Mouse (Mus musculus) adrenal gland, postnatal 4 days (tissue): Measurements from ENCODE around the gene Igbp1. TPM values are rescaled to one million over a fixed set of nuclear protein-coding genes. Genes with fewer than 3 reads are reported as not detected.

ENCODE experiments used
- DNase-seq, 2 experiments: peaks; one replicate each; pipeline ENCODE4 v3.0.0; 2021 to 2022; ENCODE audit warnings: low spot score in 2 of 2, mixed read lengths in 2 of 2
- long read RNA-seq, 2 experiments: library from polyadenylated mRNA; stranded (forward); transcript quantifications; one replicate each; pipeline ENCODE4 v2.0.0; 2021
- total RNA-seq, 2 experiments: library from RNA; stranded (reverse); gene quantifications; 2 replicates each; pipeline ENCODE4 v1.2.3; 2021

Igbp1 gene
- total RNA-seq: 10 to 100 TPM; 78.7 to 83.4 TPM
- long read RNA-seq, experiment 1, full-length matches to known transcripts: 24 of 49 reads
- long read RNA-seq, experiment 1, partial matches to known transcripts: 1 of 49 reads
- long read RNA-seq, experiment 1, other reads (novel, unspliced or antisense): 24 of 49 reads
- long read RNA-seq, experiment 2, transcript Igbp1-201 (6 exons, 1,518 nt): major isoform, 42 of 54 reads
- long read RNA-seq, experiment 2, partial matches to known transcripts: 1 of 54 reads
- long read RNA-seq, experiment 2, other reads (novel, unspliced or antisense): 11 of 54 reads

DNA sequence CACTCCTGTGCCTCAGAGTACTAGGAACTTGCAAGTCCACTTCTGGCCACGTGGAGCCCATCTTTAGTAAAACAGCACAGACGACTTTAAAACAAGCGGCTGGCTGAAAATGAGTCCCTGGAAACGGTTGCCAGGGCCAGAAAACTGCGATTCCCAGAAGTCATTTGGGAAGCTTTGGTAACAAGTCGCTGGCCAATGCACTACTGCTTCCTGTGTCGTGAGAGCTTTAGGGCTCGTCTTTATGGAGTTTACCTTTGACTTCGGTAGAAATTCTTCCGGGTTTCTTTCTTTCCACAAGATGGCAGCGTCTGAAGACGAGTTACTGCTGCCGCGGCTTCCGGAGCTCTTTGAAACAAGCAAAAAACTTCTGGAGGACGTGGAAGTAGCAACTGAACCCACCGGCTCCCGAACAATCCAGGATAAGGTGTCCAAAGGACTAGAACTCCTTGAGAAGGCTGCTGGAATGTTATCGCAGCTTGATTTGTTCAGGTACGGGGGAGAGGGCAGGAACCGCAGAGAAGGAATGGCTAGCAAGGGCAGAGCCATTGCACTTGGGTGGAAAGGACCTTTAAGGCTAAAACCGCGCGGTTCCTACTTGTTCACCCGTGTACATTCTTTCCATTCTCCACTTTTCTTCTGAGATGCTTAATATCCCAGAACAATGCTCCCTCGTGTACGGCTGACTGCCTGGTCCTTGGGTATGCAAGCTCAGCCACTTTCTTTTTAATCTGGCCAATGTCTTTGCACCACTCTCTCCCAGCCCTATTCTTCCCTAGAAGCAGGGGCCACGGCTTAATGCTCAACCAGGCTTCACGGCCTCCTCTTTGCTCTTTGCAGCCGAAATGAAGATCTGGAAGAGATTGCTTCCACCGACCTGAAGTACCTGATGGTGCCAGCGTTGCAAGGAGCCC, at the start of gene Igbp1:
TSS of gene Igbp1 (plus strand) at position 224 of the 911 bp plus-strand sequence.
- peak; percentile 6 to 52 for DNase-seq

DNA sequence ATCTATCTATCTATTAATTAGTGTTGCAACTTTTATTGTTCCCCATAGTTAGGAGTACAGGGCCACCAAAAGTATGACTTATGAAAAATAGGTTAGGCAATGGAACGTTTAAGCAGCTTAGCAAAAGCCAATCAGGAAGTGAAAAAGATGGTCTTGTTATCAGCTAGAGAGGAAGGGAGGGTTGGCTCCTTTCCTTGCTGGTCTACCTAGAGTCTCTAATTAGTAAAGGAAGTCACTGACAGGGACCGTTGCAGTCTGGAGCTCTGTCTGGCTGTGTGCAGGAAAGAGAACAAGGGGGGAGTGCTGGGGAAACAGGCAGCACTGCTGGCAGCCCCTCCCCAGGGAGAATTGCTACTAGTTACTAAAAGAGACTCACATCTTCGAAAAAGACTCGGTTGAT, 26.0 kb upstream of the Igbp1 start:
- DNase-seq: no peak

DNA sequence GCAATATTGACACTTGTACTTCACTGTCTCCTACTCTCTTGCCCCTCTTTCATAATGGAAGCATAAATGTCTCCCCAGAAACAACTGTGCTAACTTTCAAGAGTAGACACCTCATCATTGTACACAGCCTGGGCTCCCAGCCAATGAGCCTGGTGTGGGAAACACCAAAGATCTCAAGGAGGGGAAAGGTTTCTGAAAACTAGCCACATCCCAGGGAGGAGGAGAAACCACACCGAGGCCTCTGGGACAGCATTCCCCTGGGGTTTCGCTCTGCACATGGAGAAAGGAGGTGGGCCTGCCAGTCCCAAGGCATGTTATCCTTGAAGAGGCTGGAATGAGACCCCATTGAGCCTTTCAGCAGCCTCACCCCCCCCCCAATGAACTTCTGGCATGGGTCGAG, 24.0 kb upstream of the Igbp1 start:
- no peak for DNase-seq

DNA sequence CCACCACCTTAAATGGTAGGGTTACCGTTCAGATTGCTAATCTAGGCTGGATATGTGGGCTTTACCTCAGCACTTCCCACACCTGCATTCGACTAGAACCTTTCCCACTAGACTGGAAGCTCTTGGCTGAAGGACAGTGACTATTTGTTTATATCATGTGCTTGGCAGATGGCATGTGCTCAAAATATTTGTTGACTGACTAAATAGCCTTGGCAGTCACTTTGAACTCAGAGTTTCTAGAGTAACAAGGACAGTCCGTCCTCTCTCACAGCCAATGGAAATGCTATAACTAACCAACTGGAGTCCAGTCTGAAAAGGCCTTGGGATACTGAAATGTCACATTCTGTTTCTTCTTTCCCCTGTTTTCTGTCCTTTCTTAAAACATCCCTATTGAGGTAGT, 22.6 kb upstream of the Igbp1 start:
- DNase-seq: no peak

DNA sequence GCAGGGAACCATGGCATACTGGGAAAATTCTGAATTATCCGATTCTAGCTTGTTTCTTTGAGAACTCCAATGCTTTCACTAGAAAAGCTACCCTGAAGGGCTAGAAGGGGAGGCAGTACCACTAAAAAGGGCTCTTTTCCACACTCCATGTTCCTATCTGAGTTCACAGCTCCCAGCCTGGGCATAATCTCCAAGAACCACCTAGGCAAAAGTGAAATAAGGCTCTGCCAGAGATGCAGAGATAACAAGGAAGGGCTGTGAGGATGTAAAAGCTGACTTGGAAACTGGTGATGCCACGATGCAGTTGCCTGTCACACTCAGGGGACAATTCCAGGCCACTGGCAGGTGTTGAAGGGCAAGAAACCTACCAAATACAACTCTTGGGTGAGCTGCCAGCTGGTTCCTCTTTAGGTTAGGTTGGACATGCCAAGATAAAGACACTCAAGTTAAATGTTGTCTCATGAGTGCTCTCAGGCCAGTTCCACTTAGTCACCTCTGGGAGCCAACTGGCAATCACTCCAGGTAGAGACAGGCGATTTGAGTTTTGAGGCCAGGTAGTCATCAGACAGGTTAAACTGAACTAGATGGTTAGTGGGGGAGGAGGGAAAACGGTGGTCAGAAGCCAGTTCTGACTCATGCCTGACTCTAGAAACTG, 18.4 kb upstream of the Igbp1 start:
- no peak for DNase-seq

DNA sequence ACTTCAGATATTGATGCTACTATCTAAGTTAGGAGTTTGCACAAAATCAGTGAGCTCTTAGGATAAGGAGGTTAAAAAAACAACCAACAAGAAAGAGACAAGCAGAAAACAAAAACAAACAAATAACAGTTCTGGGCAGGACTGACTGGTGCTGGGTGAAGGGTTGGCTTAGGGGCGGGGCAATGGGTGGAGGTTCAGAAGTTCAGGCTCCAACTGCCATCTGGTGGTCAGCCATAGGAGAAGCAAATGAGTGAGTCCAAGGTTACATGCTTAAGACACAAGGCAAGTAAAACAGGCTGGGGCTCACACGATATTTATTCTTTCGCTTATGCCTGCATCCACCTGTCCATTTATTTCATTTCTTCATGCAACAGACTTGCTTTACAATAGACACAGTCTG, 13.8 kb upstream of the Igbp1 start:
- peak in 1 of 2 experiments; percentile 11 for DNase-seq

DNA sequence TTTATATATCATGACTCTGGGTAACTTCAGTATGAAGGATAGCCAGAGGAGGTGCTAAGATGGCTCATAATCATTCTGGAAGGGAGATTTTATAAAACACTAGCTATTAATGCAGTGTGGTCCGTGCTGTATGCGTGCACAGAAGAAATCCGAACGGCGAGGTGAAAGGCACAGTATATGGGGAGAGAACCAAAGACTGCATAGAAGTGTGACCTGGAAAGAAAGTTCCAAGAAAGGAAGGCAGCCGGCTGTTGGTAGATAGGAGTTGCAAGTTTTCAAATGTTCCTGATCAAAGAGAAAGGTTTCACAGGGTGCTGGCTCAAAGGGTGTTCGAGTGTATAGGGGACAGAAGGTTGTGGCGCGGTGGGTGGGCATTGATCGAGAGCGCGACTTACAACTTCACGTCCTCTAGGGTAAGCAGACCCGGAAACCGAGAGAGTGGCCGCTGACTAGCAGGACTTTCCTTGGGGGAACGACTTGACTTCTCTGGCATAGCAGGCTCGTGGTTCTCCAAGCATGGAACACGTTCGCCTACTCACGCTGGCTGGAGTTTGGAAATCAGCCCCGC, 507 bp upstream of the Igbp1 start:
- no peak for DNase-seq

DNA sequence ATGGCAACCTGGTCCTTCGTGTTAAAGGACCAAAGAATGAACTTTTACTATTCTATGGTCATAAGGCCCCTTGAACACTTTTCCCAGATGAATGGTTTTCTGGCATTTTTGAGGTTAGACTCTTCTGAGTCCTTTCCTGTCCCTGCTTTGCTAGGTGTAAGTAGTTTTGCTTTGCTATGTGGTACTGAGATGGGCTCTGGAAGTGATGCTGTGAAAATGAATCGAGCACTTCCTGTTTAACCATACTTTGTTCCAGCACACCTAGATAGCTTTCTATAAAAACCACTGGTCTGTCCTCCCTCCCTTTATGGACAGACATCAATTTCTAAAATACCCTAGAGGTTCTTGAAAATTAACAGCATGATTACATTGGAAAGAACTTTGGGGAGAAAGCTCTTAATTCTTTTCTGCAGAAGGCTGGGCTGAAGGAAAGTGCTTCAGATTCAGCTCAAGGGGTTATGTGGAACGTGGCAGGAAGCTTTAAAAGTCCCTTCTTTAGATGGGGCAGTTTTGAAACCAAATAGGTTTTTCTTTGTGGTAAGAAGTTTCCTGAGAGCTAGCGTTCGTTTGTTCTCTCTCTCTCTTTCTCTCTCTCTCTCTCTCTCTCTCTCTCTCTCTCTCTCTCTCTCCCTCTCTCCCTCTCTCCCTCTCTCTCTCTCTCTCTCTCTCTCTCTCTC, 10.2 kb downstream of the Igbp1 start:
- DNase-seq: no peak

DNA sequence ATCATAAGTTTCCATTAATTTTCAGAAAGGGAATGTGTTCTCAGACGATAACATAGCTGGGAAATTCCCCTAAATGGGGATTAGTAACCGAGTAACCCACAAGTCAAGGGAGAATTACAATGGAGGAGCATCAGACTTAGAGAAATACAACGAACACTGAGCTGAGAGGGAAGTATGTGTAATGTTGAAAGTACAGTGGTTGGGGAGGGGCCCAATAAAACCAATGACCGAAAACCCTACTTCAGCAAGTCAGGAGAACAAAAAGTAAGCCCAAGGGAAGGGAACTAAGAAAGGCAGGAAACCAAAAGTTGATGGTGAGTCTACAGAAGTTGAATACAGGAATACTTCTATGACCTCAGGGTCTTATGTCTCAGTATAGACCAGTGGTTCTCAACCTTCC, 14.1 kb downstream of the Igbp1 start:
- no peak for DNase-seq

DNA sequence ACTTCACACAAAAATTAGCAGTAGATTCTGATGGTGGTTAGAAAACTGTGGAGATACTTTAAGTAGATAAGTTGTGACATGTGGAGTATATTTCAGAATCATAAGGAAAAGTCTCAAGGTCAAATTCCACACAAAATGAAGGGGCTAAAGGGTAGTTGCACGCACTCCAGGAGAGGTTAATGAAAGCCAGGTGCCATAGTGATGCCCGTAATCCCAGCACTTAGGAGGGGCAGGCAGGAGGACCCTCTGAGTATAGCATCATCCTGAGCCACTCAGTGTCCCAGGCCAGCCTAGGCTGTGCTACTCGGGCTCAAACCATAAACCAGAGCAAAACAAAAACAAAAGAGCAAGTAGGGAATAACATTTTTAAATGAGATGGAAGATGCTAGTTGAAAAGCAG, 15.8 kb downstream of the Igbp1 start:
- no peak for DNase-seq

DNA sequence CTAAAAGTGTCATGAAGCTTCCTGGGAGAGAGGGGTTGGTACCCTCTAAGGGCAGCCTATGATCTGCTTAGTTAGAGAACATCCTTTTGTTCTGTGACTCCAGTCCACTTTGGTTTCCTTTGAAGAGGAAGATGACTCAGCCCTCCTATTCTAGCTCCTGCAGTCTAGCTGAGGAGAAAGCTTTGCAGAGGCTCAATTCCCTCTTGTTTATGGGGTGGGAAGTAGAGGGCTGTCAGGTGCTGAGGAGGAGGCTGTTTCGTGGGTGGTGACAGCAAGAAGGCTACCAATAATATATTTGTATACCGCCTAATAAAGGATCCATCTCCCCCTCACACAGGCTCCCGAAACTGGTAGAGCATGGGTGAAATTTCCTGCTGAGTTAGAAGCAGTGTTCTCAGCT, 22.6 kb downstream of the Igbp1 start:
- no peak for DNase-seq

DNA sequence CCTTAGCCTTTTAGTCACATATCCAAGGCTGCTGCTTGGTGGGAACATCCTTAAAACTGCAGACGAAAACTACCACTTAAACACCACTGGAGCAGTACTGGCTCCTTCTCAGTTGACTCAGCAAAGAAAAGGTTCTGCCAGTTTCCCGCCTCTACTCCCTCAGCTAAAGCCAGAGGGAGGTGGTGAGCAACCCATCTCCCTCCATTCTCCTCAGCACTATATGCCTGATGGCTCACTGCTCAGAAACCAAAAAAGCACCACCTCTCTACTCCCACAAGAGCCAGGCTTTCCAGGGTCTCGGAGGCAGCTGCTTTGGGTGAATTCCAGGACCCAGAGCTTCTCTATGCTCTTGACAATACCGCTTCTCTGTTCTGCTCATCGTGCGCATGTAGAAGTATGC, 23.5 kb downstream of the Igbp1 start:
- DNase-seq: no peak

DNA sequence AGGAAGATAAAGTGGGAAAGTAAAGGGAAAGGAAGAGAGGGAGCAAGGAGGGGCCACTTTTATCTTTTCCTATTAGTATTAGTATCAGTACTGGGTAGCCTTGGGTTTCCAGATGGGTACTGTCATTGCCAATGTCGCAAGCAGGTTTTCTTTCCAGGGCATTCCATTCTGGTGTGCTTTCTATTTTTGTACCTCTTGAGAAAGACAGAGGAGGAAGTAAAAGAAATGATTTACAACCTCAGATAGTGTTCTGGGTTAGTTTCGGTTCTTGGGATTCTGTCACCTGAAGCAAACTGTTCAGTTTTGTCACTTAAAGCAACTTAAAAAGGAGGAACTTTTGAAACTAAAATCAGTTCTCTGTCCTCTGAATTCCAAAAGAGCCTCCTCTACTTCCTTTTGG, 24.4 kb downstream of the Igbp1 start:
- no peak for DNase-seq

DNA sequence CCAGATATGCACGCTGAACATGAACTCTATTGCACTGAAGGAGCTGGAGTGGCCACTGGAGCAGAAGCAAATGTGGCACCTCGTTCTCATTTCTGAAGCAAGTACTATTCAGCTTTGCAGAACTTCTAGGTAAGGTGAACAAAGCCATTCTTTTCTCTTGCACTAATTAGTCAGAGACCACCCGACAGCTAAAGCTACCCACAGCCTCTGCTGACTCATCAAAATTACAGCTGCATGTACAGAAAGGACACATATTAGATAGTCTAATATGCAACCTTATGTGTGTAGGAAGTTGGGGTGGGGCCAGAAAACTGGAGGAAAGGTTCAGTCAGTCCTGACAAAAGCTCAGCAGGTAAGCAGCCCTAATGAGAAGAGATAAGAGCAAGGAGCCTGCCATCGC, 30.4 kb downstream of the Igbp1 start, which contains the start of gene Dgat2l6:
TSS of gene Dgat2l6 (plus strand) at position 368 of the 400 bp plus-strand sequence.
- DNase-seq: no peak

DNA sequence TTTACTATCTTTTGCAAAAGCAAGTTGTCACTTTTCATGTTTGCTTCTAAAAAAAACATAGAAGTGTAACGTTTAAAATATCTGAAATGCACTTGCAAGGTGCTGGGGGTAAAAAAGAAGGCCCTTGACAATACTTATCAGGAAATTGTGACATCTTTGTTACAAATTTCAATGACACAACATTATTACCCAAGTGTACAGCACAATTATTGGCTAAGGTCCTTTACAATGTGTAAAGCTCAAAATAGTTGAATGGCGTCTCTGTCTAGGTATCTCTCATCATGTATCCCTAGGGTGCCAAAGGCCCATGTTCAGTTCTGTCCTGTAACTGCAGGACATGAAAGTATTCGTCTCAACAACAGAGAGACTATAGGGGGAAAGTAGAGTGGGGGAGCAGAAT, 61.9 kb downstream of the Igbp1 start:
- no peak for DNase-seq

DNA sequence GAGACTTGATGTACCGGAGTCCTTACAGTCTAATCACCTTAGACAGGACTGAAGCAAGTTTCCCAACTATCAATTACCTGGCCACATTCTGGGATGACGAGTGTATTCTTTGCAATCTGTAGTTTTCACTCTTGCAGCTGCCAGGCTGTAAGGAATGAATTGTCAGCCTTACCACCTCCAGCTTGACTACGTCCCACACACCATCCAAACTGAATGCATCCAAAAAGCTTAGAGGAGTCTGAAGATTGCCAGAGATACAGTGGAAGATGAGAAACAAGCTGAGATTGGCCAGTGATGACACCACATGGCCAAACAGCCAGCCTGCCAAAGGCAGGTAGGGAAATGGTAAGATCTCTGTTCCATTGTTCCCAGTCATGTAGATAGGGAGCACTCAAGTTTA, 71.6 kb downstream of the Igbp1 start:
- no peak for DNase-seq

Other genes with a start within 250 kb of the Igbp1 start
- gene Otud6a, start 65.3 kb upstream of the Igbp1 start, total RNA-seq: not detected
- 1 to 10 TPM in 1 of 2 experiments, under 1 TPM in 1; 0.73 to 1.0 TPM for gene Awat2, start 51.6 kb upstream of the Igbp1 start, total RNA-seq
- not detected for gene Dgat2l6, start 30.5 kb downstream of the Igbp1 start, total RNA-seq
- gene Awat1, start 78.0 kb downstream of the Igbp1 start, total RNA-seq: not detected
- under 1 TPM in 1 of 2 experiments, not detected in 1; 0.23 TPM for gene P2ry4, start 100.6 kb downstream of the Igbp1 start, total RNA-seq
- not detected for gene Arr3, start 111.2 kb downstream of the Igbp1 start, total RNA-seq
- gene Kif4, start 131.4 kb downstream of the Igbp1 start, total RNA-seq: 10 to 100 TPM; 13.2 to 16.4 TPM
- 10 to 100 TPM; 35.7 to 41.8 TPM for gene Pdzd11, start 132.3 kb downstream of the Igbp1 start, total RNA-seq
- 1 to 10 TPM; 2.8 to 3.1 TPM for gene Gdpd2, start 235.6 kb downstream of the Igbp1 start, total RNA-seq